Mouse (Mus musculus) c-Kit-positive CD71-positive TER-119-positive erythroid progenitor cells, embryonic 14.5 days (primary cell): ENCODE data around the gene Trap1.
"Not testable (repeated sequence)": the region's sequence is repeated elsewhere in the genome, so short reads cannot be mapped to it uniquely, and the experiment has no call there.

Experiments used
- DNase-seq: peaks from one replicate; pipeline ENCODE4 v3.0.0-alpha.2; 2013; ENCODE audit warnings: low spot score

Trap1 gene

GRCm38 (mm10) chr16:4077384-4078061 is at the start of gene Trap1:
Trap1 (minus strand) TSS chr16:4077827.
- DNase-seq: peak; percentile 89

GRCm38 (mm10) chr16:4117072-4117471 is 39.4 kb upstream of the Trap1 start:
- peak; percentile 20 for DNase-seq

- DNase-seq: no peak
These were observed 22.7 kb upstream of the Trap1 start for GRCm38 (mm10) chr16:4100374-4100773.

GRCm38 (mm10) chr16:4097521-4097920 is 19.9 kb upstream of the Trap1 start:
- DNase-seq: no peak

GRCm38 (mm10) chr16:4096898-4097297 is 19.3 kb upstream of the Trap1 start:
- no peak for DNase-seq

GRCm38 (mm10) chr16:4096141-4096540 is 18.5 kb upstream of the Trap1 start:
- DNase-seq: no peak

- DNase-seq: no peak
These were observed 9.7 kb upstream of the Trap1 start for GRCm38 (mm10) chr16:4087214-4087913.

- DNase-seq: no peak
These were observed 8.3 kb upstream of the Trap1 start for GRCm38 (mm10) chr16:4085851-4086387.

GRCm38 (mm10) chr16:4085051-4085450 is 7.4 kb upstream of the Trap1 start:
- no peak for DNase-seq

GRCm38 (mm10) chr16:4080419-4080818 is 2.8 kb upstream of the Trap1 start:
- DNase-seq: not testable (repeated sequence)

GRCm38 (mm10) chr16:4079656-4080055 is 2.0 kb upstream of the Trap1 start:
- no peak for DNase-seq

- not testable (repeated sequence) for DNase-seq
These were observed 675 bp upstream of the Trap1 start for GRCm38 (mm10) chr16:4078302-4078701.

- no peak for DNase-seq
These were observed 2.8 kb downstream of the Trap1 start for GRCm38 (mm10) chr16:4074836-4075235.

GRCm38 (mm10) chr16:4074297-4074696 is 3.3 kb downstream of the Trap1 start:
- no peak for DNase-seq

- peak; percentile 29 for DNase-seq
These were observed 9.0 kb downstream of the Trap1 start for GRCm38 (mm10) chr16:4068588-4068987.

- no peak for DNase-seq
These were observed 12.7 kb downstream of the Trap1 start for GRCm38 (mm10) chr16:4064945-4065344.

- DNase-seq: no peak
These were observed 23.8 kb downstream of the Trap1 start for GRCm38 (mm10) chr16:4053811-4054210.

- DNase-seq: no peak
These were observed 25.0 kb downstream of the Trap1 start for GRCm38 (mm10) chr16:4052601-4053000.

- DNase-seq: no peak
These were observed 32.1 kb downstream of the Trap1 start for GRCm38 (mm10) chr16:4045524-4045923.

- no peak for DNase-seq
These were observed 33.5 kb downstream of the Trap1 start for GRCm38 (mm10) chr16:4044093-4044492.

GRCm38 (mm10) chr16:4041646-4042045 is 36.0 kb downstream of the Trap1 start:
- DNase-seq: no peak

GRCm38 (mm10) chr16:4040206-4040605 is 37.4 kb downstream of the Trap1 start:
- DNase-seq: no peak

- no peak for DNase-seq
These were observed 39.9 kb downstream of the Trap1 start for GRCm38 (mm10) chr16:4037690-4038089.
